Mouse (Mus musculus) kidney, postnatal 4 days (tissue): ENCODE measurements around the gene Cldn11.
"Not testable (repeated sequence)": the region's sequence is repeated elsewhere in the genome, so short reads cannot be mapped to it uniquely, and the experiment has no call there.

Experiments
- DNase-seq, 2 experiments: peaks; one replicate each; pipeline ENCODE4 v3.0.0; 2021; ENCODE audit warnings: mixed read lengths in 2 of 2

The Cldn11 gene

DNA sequence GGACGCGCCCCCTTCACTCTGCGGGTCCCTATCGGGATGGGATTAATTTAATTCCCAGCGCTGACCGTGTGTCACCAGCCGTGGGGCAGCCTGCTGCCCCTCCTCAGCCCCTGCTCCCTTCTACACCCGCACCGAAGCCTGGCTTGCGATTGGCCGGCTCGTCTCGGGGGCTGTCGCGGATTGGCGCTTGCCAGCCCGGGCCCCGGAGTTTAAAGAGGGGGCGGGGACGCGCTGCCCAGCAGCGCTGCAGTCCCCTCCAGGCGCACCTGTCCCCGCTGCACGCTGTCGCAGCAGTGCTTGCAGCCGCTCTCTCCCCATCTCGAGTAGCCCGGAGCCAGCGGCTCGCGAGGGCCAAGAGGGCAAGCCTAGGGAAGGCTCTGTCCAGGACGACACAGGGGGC is at the start of gene Cldn11:
Gene Cldn11 (plus strand): TSS at position 215 of the 400 bp plus-strand sequence.
- DNase-seq: peak; percentile 75 to 84

GRCm38 (mm10) chr3:31100026-31100425 is 49.7 kb upstream of the Cldn11 start:
- DNase-seq: no peak

- DNase-seq: no peak
These were observed 48.9 kb upstream of the Cldn11 start for GRCm38 (mm10) chr3:31100802-31101201.

DNA sequence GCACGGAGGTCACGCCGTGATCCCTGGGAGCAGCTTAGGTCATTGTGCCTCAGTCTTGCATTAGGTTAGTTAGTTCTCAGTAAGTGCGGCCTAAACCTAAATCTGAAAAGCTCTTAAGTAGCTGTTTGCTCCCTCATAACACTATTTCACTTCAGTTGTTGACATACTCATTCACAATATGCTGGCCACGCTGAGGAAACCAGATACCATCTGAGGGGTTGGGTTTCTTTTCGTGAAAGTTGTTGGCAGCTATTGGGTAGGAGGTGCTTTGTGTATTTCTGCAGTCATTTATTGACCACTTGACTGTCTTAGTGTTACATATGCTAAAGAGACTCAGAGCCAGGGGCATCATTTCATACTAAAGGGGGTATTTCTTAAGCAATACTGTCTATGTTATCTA is 44.8 kb upstream of the Cldn11 start:
- no peak for DNase-seq

- no peak for DNase-seq
These were observed 43.1 kb upstream of the Cldn11 start for GRCm38 (mm10) chr3:31106597-31106996.

GRCm38 (mm10) chr3:31107674-31108073 is 42.0 kb upstream of the Cldn11 start:
- DNase-seq: no peak

DNA sequence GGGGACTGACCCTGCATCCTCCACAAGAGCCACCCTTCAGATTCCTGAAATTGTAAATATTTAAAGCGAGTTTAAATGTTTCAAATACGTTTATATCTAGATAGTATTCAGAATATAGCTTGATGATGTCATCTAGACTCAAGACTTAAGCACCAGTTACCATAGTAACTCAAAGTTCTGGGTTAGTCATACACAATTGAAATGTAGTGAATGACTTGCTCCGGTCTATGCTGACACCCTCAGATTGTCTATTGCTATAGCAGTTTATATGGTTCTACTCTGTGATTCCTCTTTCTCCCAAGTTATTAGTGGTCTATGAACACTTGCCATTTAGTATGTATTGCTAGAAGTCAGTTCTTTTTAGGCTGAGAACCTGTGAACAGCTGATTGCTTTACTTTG is 40.6 kb upstream of the Cldn11 start:
- no peak for DNase-seq

- DNase-seq: no peak
These were observed 26.6 kb upstream of the Cldn11 start for GRCm38 (mm10) chr3:31123098-31123497.

DNA sequence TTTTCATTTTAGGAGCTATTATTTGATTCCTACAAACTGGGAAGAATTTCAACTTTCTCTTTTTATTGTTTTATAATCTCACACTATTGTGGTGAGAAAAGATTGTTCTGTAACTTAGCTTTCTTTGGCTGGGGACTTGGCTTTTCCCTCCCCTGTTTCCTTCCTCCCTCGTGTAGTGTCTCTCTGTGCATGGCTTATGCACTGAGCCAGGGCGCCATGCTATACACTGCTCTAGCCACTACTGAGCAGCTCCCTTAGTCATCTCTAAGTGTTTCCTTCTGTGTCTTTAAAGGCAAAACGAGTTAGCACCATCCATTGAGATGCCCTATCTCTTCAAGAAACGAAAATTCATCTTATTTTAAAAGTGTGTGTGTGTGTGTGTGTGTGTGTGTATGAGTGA is 23.4 kb upstream of the Cldn11 start:
- DNase-seq: no peak

- peak in 1 of 2 experiments; percentile 25 for DNase-seq
These were observed 22.9 kb upstream of the Cldn11 start for GRCm38 (mm10) chr3:31126848-31127247.

GRCm38 (mm10) chr3:31129766-31130165 is 20.0 kb upstream of the Cldn11 start:
- no peak for DNase-seq

DNA sequence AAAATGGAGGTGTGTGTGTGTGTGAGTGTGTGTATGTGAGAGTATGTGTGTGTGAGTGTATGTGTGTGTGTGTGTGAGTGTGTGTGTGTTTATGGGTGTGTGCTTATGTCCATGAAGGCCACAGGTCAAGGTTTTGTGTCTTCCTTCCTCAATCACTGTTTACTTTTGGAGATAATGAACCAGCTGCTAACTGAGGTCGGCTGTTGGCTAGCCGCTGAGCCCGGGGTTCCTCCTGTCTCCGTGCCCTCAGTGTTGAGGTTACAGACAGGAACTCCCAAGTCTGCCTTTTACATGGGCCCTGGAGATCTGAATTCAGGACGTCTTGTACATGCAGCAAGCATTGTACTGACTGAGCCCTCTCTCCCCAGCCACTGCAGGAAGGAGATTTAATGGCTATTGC is 16.1 kb upstream of the Cldn11 start:
- no peak for DNase-seq

DNA sequence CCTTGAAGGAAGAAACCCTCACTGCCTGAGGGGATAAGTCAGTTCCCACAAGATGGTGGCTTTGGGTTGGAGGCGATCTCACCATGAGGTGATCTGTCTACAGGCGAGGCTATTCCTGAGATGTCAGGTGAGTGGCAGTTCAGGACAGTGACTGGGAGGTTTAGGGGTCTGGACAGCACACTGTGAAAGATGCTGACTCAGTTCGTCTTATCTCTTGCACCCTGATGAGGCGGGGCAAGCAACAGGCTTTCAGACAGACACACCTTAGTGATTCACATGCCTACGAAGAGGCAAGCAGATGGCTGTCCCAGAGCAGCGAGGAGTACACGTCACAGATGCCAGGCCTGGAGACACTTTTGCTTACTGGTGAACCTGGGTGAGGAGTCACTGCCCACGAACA is 15.5 kb upstream of the Cldn11 start:
- no peak for DNase-seq

GRCm38 (mm10) chr3:31134696-31135095 is 15.0 kb upstream of the Cldn11 start:
- DNase-seq: peak in 1 of 2 experiments; percentile 25

DNA sequence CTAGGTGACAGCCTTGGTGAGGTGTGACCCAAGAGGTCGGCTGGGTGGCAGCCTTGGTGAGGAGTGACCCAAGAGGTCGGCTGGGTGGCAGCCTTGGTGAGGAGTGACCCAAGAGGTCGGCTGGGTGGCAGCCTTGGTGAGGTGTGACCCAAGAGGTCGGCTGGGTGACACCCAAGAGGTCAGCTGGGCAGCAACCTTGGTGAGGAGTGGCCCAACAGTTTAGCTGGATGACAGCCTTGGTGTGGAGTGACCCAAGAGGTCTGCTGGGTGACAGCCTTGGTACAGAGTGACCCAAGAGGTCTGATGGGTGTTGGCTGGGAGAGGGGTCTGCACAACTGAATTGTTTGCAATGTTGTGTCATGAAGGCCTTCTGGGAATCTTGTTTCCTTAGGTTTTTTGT is 13.1 kb upstream of the Cldn11 start:
- DNase-seq: not testable (repeated sequence)

DNA sequence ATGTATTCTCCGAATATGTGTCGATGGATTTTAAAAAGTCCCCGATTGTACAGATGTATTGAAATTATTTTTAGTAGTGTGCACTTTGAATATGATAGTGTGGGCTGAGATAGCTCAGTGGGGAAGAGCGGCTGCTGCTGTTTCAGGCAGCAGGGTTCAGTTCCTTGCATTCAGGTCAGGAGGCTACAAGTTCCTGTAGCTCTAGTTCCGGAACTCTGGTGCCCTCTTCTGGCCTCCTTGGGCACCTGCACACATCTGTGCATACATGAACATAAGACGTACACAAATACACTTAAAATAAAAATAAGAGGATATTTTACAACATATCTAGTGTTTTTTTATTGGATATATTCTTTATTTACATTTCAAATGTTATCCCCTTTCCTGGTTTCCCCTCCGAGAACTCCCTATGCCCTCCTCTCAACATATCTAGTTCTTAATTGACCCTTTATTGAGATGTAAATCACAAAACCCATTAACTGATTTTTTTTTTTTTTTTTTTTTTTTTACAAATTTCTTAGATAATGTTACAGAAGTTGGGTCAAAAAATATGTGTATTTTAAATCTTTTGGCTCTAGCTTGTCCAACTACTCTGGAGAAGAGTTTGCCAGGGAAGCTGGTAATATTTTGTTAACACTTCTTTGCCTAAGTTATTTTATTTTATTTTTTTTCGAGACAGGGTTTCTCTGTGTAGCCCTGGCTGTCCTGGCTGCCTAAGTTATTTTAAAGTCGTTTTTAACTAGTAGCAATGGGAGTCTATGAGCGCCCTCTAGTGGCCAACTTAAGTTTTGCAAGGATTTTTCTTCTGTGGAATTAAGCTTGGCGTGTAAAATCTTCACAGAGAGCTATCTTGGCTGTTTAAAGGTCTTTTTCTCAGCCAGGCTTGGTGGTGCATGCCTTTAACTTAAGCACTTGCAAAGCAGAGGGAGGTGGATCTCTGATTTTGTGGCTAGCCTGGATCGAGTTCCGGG is 11.0 kb upstream of the Cldn11 start:
- DNase-seq: peak; percentile 72 to 79

- DNase-seq: no peak
These were observed 8.1 kb upstream of the Cldn11 start for GRCm38 (mm10) chr3:31141621-31142020.

- DNase-seq: not testable (repeated sequence)
These were observed 4.5 kb upstream of the Cldn11 start for GRCm38 (mm10) chr3:31145222-31145621.

GRCm38 (mm10) chr3:31145641-31146290 is 4.0 kb upstream of the Cldn11 start:
- DNase-seq: peak; percentile 72 to 83

DNA sequence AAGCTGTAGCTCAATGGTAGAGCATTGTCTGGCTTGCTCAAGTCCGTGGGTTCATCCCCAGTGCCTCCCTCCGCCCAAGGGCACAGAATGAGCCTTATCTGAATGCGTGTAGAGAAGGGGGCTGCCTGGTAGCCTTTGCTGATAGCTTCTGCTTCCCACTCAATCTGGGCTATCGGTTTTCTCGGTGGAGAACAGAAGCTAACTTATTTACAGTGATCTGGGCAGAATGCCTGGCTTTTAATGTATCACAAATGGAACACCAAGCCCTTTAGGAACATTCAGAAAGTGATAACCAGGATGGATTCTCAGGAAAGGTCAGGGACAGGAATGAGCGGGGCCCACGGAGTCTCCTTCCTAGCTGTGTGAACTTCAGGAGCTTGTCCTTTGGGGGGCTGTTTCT is 1.1 kb upstream of the Cldn11 start:
- no peak for DNase-seq

DNA sequence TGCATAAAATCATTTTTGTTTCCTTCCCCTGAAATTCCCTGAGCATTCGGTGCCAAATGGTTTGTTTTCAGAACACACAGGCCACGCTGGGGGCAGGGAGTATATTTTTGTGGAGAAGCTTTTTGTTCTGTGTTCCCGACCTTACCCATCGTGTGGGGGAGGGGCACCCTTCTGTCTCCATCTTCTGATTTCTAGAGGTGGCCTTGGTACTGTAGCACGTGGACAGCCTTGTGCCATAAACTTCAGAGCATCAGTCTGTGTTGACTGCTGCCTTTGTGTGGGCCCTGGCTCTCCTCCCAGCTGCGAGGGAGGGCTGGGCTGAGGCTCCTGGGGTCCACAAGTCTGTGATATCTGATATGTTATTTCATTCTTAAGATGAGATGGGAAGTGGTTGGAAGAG is 2.4 kb downstream of the Cldn11 start:
- peak; percentile 39 to 60 for DNase-seq

- DNase-seq: no peak
These were observed 6.4 kb downstream of the Cldn11 start for GRCm38 (mm10) chr3:31156126-31156525.

GRCm38 (mm10) chr3:31157776-31158175 is 8.1 kb downstream of the Cldn11 start:
- no peak for DNase-seq

DNA sequence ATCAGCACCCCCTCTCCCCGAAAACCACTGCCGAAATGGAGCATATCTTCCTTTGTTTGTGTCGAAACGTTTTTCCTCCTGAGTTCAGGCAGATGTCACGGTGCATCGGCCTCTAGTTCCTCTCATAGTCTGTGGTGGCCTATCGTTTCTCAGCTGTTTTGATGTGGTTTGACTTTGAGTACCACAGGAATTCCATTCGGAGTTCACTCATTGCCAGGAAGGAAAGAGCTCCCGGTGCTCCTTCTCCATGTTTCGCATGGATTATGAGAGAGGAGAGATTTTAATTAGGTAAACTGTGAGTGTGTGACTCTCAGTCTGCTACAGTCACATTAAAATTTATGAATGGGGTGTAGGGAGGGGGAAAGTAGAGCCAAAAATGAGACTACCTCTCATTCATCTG is 10.3 kb downstream of the Cldn11 start:
- no peak for DNase-seq
